Mouse (Mus musculus) MN1 (cell line): ENCODE measurements at regions not wholly inside any gene's neighbourhood (a gene's known extent, or its start where the extent isn't known, plus 50 kb on each side); places are given as distances from the start of the nearest gene placed in this dataset.
A peak's percentile ranks its signal among the peaks of the same experiment; 100 is the strongest.

ENCODE experiments used
- DNase-seq: peaks from one replicate; pipeline ENCODE4 v3.0.0-alpha.2; 2016; ENCODE audit warnings: low spot score

GRCm38 (mm10) chr17:41990804-41991203 lies 324.9 kb upstream of the Ptchd4 start:
- DNase-seq, result no peak

- DNase-seq, result no peak
These were observed 307.3 kb upstream of the Ptchd4 start for GRCm38 (mm10) chr17:42008415-42008814.

GRCm38 (mm10) chr17:42024295-42024694 lies 291.5 kb upstream of the Ptchd4 start:
- DNase-seq, result no peak

DNA sequence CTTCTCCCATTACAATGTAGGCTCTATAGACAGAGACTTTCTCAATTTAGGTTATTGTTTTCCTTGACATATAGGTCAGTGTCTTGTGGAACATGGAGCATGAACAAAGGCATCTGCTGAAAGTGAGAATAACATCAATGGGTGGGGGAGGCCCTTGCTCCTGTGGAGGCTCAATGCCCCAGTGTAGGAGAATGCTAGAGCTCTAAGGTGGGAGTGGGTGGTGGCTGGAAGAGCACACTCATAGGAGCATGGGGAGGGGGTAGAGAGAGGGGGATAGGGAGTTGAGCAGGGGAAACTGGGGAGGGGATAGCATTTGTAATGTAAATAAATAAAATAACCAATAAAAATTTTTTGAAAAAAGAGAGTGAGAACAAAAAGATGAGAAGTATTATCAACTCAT lies 288.5 kb upstream of the Ptchd4 start:
- no peak for DNase-seq

GRCm38 (mm10) chr17:42029452-42029851 lies 286.3 kb upstream of the Ptchd4 start:
- no peak for DNase-seq

DNA sequence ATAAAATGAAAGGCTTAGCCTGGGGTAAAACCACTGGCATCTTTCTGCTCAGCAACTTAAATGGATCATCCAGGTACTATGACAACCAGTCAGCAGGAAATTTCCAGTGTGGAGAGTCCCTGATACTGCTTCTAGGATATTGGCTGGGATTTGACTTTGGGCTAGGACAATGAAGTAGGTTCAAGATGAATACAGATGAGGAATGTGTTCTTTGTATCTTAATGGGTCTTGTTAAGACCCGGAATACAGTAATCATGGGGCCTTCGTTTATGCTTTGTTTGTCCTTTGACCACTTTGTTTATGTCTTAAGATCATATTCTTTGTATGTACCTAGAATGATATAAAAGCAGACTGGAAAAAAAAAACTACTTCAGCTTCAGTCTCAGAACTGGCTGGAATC lies 278.7 kb upstream of the Ptchd4 start:
- no peak for DNase-seq

DNA sequence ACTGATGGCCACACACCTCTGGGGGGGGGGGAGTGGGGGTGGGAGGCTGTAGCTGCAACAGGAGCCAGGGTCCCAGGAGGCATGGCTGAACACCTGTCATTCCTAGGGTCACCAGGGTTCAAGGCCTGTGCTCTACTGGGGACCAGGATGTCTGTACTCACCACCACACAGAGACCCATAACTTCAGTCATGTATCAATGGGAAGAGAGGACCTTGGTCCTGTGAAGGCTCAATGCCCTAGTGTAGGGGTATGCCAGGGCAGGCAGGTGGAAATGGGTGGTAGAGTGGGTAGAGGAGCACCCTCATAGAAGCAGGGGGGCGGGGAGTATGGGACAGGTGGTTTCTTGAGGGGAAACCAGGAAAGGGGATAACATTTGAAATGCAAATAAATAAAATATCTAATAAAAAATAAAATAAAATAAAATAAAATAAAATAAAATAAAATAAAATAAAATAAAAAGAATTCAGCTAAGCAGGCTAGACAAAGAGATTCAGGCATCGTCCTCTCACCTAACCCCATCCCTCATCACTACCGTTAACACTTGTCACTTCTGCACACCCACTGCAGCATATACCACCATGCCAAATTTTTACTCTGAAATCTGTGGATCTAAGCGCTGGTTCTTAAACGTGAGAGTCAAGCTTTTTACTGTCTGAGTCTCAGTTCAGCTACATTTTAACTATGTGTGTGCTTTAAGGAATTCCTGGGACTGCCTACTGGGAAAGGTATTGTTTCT lies 265.8 kb upstream of the Ptchd4 start:
- no peak for DNase-seq

DNA sequence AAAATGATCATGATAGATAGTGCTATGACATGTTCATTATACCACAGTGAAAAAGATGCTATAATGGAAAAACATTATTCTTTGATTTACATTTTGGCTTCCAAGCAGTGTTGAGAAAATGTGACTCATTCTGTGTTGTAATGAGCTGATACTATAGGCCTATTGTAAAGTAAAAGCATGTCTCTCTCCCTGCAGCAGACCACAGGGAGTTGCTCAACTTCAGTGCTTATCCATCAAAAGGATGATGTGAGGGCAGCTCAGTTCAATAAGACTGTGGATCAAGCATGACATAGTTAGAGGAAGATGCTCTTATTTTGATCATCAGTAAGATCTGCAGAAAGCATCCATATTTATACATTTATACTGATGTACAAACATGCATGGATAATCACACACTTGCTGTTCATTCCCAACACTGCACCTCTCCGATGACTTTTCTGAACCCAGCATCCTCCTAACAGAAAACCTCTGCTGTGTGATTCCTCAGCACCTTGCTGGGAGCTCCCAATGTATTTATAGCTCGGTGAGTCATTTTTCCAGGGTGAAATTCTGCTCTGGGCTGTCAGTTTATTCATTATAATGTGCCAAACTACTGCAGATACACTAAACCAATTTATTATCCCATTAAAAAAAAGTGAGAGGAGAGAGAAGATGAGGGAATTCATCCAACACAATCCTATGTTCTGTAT lies 224.8 kb upstream of the Ptchd4 start:
- no peak for DNase-seq

- no peak for DNase-seq
These were observed 202.1 kb upstream of the Ptchd4 start for GRCm38 (mm10) chr17:42113684-42114083.

GRCm38 (mm10) chr17:42120759-42121158 lies 195.0 kb upstream of the Ptchd4 start:
- no peak for DNase-seq

- DNase-seq, result peak; percentile 10
These were observed 189.1 kb upstream of the Ptchd4 start for GRCm38 (mm10) chr17:42126488-42127237.

DNA sequence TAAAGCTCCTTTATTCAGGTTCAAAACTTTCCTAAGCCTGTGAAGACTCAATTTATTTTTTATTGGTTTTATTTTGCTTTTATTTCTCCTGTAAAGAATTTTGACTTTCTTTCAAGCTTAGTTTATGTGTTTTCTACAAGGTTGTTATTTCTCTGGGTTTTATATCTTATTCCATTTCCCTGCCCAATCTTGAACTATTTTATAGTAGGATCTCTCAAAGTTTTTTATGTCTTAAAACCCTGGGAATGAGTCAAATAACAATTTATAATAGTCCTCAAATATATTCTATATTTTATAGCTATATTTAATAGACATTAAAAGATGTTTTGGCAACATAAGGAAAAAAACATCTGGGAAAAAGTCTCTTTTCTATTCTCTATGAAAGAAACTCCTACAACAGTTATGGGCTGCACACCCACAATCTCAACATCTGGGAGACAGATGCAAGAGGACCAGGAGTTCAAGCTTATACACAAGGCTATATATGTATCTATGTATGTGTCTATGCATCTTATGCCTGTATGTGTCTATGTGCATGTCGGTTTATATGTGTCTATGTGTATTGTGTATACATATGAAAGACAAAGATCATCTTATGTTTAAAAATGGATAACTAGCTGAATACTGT lies 146.2 kb upstream of the Ptchd4 start:
- DNase-seq, result no peak

- DNase-seq, result no peak
These were observed 127.2 kb upstream of the Ptchd4 start for GRCm38 (mm10) chr17:42188531-42188930.

GRCm38 (mm10) chr17:42190206-42190902 lies 125.4 kb upstream of the Ptchd4 start:
- no peak for DNase-seq
